Mouse (Mus musculus): Measurements from ENCODE around the gene Pdzrn3.
A peak's percentile ranks its signal among the peaks of the same experiment; 100 is the strongest.

Pdzrn3 gene

GRCm38 (mm10) chr6:101366809-101367602 is 10.7 kb downstream of the Pdzrn3 start:
- DNase-seq, result peak; percentile 57 to 81

DNA sequence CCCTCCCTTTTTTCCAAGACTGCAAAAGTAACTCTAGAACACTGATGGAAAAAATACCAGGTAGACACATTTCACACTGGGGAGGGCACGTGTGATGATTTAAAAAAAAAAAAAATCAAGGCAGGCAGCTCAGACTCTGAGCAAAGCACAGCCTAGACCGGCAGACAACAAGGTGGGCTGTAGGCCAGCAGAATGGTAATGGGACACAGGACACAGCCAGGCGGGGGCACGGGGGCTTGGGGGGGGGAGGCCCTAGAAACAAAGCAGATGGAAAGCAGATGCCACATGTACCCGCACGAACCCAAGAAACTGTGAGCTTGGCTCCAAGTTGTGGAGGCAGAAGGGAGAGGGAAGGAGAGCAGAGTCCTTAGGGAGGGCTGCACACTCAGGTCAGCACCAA is 11.9 kb downstream of the Pdzrn3 start:
- no peak for DNase-seq

DNA sequence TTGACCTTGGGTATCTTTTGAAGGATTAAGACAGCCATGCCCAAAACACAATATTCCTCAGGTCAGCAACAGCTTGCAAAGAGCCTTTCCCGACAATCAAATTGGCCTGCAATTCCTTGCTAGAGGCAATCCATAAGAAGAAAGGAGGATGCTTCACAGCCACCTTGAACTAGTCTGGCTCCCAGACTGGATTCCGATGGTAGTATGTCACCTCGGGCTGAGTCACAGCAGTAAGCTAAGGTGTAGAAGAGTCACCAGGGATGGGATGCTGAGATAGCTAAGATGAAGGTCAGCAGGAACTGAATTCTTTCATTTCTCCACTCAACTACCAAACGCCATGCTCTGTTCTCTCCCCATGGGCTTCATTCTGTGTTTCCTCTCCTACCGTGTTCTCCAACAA is 13.8 kb downstream of the Pdzrn3 start:
- no peak for DNase-seq

DNA sequence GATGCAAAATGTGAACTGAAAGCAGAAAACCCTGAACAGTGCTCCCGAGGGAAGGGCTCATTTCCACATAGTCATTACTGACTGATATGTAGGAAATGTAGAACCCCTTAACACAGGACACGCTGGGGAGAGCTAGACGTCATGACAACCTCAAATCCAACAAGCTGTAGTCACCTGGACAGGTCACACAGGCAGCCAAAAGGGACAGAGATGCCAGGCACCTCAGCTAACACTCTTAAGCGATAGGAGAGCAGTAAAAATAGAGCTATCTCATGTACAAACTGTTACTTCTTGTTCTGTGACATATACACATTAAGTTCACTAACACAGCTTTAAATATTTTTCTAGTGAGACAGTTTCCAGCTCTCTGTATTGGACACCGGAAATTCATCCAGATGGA is 15.0 kb downstream of the Pdzrn3 start:
- no peak for DNase-seq

- peak in 1 of 2 experiments; percentile 32 for DNase-seq
Observed at GRCm38 (mm10) chr6:101362268-101362667, 15.4 kb downstream of the Pdzrn3 start.

GRCm38 (mm10) chr6:101360211-101360737 is 17.4 kb downstream of the Pdzrn3 start:
- DNase-seq, result peak; percentile 39 to 64

DNA sequence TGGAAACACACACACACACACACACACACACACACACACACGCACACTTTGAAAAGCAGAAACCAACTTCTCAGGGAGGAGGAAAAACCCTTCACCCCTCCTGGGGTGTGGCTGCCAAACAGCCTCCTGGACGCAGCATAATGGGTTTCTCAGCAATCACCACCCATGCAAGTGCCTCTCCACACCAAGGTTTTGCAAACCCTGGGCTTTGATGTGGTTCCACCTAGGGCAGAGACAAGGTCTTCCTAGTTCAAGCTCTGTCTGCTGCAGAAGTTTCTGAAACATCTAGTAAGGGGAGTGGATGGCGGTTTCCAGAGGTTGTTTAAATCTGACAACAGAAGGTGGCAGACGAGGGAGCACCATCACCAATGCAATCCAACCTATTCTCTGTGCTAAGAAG is 18.1 kb downstream of the Pdzrn3 start:
- DNase-seq, result peak; percentile 27 to 65

GRCm38 (mm10) chr6:101354887-101355286 is 22.8 kb downstream of the Pdzrn3 start:
- no peak for DNase-seq

- no peak for DNase-seq
Observed at GRCm38 (mm10) chr6:101354230-101354881, 23.3 kb downstream of the Pdzrn3 start.

DNA sequence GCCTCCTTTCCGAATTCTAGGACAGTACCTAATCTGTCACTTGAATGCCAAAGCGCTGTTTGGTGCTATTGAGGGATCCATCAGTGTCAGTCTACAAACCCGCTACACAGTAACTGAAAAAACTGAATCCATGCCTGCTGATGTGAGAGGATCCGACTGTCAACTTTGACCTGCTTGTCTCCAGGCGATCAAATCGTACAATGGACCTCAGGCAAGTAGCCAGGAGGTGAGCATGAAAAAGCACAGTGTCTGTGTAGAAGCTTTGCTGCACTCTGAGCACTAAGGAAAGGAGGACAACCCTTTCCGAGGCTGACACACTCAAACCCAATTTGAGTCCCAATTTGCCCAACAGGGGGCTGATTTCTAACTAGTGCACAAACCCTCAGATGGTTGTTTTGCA is 24.0 kb downstream of the Pdzrn3 start:
- DNase-seq, result no peak

DNA sequence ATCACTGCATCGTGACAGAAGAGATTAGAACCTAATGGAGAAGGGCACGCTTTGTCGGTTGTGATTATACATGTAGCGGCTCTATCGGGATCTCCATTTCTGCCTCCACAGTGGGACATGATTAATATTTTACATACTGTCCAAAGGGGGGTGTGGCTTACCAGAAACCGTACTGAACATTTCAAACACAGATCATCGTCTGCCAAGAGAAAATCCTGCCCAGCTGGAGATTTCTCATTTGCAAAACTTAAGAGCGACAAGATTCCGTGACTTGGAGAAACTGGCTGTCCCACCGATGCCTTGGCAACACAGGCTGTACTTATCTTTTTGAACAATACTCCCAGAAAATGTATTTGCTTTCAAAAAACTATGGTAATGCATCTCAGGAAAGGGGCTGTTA is 25.1 kb downstream of the Pdzrn3 start:
- DNase-seq, result peak; percentile 31 to 61

- DNase-seq, result no peak
Observed at GRCm38 (mm10) chr6:101351100-101351499, 26.6 kb downstream of the Pdzrn3 start.

- no peak for DNase-seq
Observed at GRCm38 (mm10) chr6:101350414-101350973, 27.2 kb downstream of the Pdzrn3 start.

- DNase-seq, result no peak
Observed at GRCm38 (mm10) chr6:101348496-101348895, 29.2 kb downstream of the Pdzrn3 start.

GRCm38 (mm10) chr6:101340051-101340450 is 37.6 kb downstream of the Pdzrn3 start:
- no peak for DNase-seq

GRCm38 (mm10) chr6:101337842-101338528 is 39.7 kb downstream of the Pdzrn3 start:
- no peak for DNase-seq

GRCm38 (mm10) chr6:101336660-101337059 is 41.0 kb downstream of the Pdzrn3 start:
- DNase-seq, result no peak

DNA sequence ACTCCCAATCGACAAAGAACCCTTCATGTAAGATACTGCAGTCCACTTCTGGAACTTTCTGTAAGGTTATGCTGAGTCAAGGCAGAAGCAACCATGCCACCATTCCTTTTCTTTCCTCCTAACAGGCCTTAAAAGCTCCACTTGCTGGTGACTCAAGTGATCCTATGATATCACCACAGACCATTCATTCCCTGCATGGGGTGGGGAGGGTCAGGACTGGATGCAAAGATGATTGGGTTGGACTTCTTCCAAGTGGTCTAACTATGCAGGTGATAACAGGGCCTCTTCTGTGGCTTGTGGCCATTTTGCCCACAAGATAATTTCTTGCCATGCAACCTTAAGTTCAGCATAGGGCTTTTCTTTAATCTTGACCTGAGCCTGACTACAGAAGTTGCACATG is 42.0 kb downstream of the Pdzrn3 start:
- DNase-seq, result no peak

- DNase-seq, result no peak
Observed at GRCm38 (mm10) chr6:101334495-101334894, 43.2 kb downstream of the Pdzrn3 start.

GRCm38 (mm10) chr6:101330392-101330791 is 47.3 kb downstream of the Pdzrn3 start:
- DNase-seq, result peak in 1 of 2 experiments; percentile 42

DNA sequence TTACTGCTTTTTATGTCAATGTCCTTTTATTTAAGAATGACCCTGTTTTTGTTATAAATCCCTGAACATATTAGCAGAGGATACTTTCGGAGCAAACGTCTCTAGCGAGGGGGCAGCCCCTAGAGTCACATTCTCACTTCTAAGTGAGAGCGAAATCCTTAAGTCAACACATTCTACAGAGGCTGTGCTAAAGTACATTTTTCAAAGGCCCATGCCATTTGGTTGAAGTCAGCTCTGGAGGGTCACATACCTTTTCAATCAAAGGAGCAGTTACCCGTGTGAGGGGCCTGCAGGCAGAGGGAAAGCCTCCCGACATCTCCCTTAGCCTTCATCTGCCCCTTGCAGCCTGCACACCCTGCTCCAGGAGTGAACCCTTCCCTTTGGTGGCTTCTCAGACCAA is 48.2 kb downstream of the Pdzrn3 start:
- DNase-seq, result no peak

DNA sequence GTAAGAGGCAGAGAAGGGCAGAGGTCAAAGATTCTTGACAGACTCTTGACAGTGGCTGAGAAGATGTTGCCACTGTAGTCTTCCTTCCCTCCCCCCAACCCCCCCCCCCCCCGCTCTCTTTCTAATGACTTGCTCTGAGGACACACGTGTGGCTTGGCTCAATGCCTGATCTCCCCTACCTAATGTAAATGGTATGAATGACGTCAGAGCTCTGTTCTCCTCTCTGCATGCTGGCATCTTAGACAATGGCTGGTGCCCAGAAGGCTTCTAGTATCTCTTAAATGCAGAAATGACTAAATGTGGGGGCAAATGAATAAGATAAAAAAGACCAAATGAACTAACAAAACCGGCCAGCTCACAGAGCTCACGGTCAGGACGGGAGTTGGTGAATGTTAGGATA is 49.2 kb downstream of the Pdzrn3 start:
- no peak for DNase-seq

DNA sequence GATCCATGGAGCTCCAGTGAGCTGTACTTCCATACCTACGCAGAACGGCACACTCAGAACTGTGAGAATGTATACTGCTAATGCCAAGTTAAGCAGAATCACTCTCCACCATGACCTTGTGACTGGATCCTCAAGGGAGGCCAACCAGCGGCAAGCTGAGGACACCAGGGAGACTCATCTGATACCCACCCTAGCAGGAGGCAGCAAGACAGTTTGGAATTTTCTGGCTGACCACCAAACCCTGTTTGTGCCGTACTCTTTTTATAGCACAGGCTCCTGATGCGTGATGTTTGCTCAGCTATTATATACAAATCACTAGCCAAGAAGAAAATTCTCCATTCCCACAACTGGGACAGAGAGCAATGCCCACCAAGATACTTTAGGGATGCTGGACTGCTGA is 50.0 kb downstream of the Pdzrn3 start:
- DNase-seq, result no peak

All from lung, postnatal 4 days (tissue).